Mouse (Mus musculus) heart, embryonic 15.5 days (tissue): Measurements from ENCODE around the gene Olfr1493-ps1. TPM values are rescaled to one million over a fixed set of nuclear protein-coding genes. Genes with fewer than 3 reads are reported as not detected.

ENCODE experiments used
- ATAC-seq: fragments of 200-750 bp; cut with Nextera tagmentation; replicated peaks from 2 replicates; pipeline ENCODE4 v1.8.0; 2017; ENCODE audit warnings: low read depth, moderate TSS enrichment; ENCODE audit not compliant: insufficient number of reproducible peaks, insufficient read depth, low FRiP score
- H3K27ac ChIP-seq: fragments of 300-500 bp; sonication (generic); 2 replicates; pipeline ENCODE4 v1.5.1; 2015; ENCODE audit warnings: mild to moderate bottlenecking, inconsistent platforms
- H3K27me3 ChIP-seq: fragments of 300-500 bp; sonication (generic); 2 replicates; pipeline ENCODE4 v1.6.1; 2015; ENCODE audit warnings: inconsistent platforms
- H3K36me3 ChIP-seq: fragments of 300-500 bp; sonication (generic); 2 replicates; pipeline ENCODE4 v1.6.1; 2015; ENCODE audit warnings: mild to moderate bottlenecking, inconsistent platforms
- H3K4me1 ChIP-seq: fragments of 300-500 bp; sonication (generic); replicated peaks from 2 replicates; pipeline ENCODE4 v1.6.1; 2015; ENCODE audit warnings: inconsistent platforms
- H3K4me2 ChIP-seq: fragments of 300-500 bp; sonication (generic); 2 replicates; pipeline ENCODE4 v1.6.1; 2015; ENCODE audit warnings: inconsistent platforms, mild to moderate bottlenecking, moderate library complexity
- H3K4me3 ChIP-seq: fragments of 300-500 bp; sonication (generic); 2 replicates; pipeline ENCODE4 v1.5.1; 2015; ENCODE audit warnings: mild to moderate bottlenecking, inconsistent platforms
- H3K9ac ChIP-seq: fragments of 300-500 bp; sonication (generic); 2 replicates; pipeline ENCODE4 v1.6.1; 2015; ENCODE audit warnings: mild to moderate bottlenecking, inconsistent platforms
- H3K9me3 ChIP-seq: fragments of 300-500 bp; sonication (generic); replicated peaks from 2 replicates; pipeline ENCODE4 v1.6.1; 2016; ENCODE audit warnings: inconsistent platforms
- WGBS: fragments of 180-500 bp; shearing (Covaris S2); methylation state at CpG from one replicate; pipeline ENCODE4 v1.1.7; 2015; ENCODE audit warnings: mixed read lengths; 5-methylcytosine and 5-hydroxymethylcytosine counted together
- polyA plus RNA-seq: library from polyadenylated mRNA; unstranded; fragments of >200 nt; fragmentation: Nextera tagmentation; extraction: Ambion mirVana; gene quantifications from 2 replicates; pipeline ENCODE4 v1.2.1, GENCODE M21; 2015

Gene Olfr1493-ps1
- not detected in 2 replicates for polyA plus RNA-seq

DNA sequence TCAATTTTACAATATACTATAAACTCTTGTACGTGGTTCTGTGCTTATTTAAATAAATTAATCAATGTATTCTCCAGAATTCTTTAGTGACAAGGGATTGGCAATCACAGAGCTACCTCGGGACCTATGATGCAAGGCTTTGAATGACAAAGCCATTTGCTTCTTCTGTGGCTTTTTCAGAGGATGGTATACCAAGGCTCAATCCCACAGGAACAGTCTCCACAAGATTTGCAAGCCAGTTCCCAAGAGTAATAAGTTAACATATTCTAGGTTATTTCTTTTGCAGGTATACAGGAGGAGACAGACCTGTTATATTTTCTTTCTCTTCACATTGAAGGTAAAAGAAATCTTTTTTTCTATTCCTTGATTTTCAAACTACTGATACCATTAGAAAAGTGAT is at the start of gene Olfr1493-ps1:
Olfr1493-ps1 (plus strand) TSS at position 301 of the 400 bp plus-strand sequence.
- 47% methylated on average over 2 of the region's 2 CpGs for WGBS
- ATAC-seq = no peak
- no peaks in the 10 kb centered on the region for H3K36me3 ChIP-seq

DNA sequence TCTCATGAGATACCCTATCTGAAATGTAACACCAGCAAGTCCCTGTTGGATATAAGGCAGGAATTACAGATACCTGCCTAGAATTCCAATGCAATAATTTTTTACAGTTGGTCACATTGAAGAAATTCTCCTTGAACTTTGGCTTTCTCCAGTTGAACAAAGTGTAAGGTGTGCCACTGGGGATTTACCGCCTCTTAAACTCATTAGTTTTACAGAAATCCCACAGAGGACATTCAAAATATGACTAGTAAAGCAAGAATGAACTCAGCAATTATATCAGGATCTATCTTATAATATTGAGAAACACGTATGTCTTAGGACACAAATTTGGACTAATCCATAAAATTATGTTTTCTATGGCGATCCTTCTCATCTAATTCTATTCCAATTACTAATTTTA is 26.1 kb upstream of the Olfr1493-ps1 start, which contains the start of gene Olfr1491:
Olfr1491 (plus strand) TSS at position 301 of the 400 bp plus-strand sequence.
- H3K36me3 ChIP-seq = no peaks in the 10 kb centered on the region
- H3K4me1 ChIP-seq = no peaks in the 10 kb centered on the region
- no peak within 1 kb of the TSS for H3K4me2 ChIP-seq
- no peaks in the 10 kb centered on the region for H3K27me3 ChIP-seq
- H3K9me3 ChIP-seq = no peaks in the 10 kb centered on the region
- H3K4me3 ChIP-seq = no peak within 1 kb of the TSS
- H3K9ac ChIP-seq = no peak within 1 kb of the TSS
- WGBS = 53% methylated on average over 3 of the region's 3 CpGs
- no peak for ATAC-seq
- H3K27ac ChIP-seq = no peak within 1 kb of the TSS

More for the DNA sequence above, at the start of gene Olfr1493-ps1:
- no peak within 1 kb of the TSS for H3K4me2 ChIP-seq
- no peak within 1 kb of the TSS for H3K27ac ChIP-seq
- no peaks in the 10 kb centered on the region; the same call in 1 of the 2 replicates for H3K9me3 ChIP-seq
- H3K27me3 ChIP-seq = no peaks in the 10 kb centered on the region
- no peak within 1 kb of the TSS for H3K9ac ChIP-seq
- H3K4me1 ChIP-seq = no peaks in the 10 kb centered on the region
- no peak within 1 kb of the TSS for H3K4me3 ChIP-seq

DNA sequence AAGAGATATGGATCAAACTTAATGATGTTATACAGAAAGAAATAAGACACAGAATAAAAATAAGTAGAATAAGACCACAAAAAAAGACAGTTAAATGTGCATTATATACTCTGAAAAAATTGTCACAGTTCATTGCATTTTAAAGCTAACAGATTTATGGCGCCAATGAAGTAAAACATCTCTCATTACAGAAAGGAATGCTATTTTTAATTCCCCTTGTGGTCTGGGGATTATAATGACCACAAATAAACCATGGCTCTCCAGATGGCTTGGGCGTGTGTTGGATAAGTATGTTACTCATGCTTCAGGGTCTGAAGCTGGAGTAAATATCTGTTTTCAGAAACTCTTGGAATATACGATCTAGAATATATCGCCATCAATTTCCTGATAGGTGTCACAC is 16.4 kb downstream of the Olfr1493-ps1 start, which contains the start of gene Olfr1494:
Olfr1494 (plus strand) TSS at position 301 of the 400 bp plus-strand sequence.
- ATAC-seq = no peak
- Histone ChIP-seq H3K9ac (no peak within 1 kb of the TSS), H3K27me3 (no peaks in the 10 kb centered on the region), H3K4me1 (no peaks in the 10 kb centered on the region), H3K36me3 (no peaks in the 10 kb centered on the region), H3K27ac (no peak within 1 kb of the TSS), H3K4me3 (no peak within 1 kb of the TSS), H3K4me2 (no peak within 1 kb of the TSS), H3K9me3 (no peaks in the 10 kb centered on the region)
- 82% methylated on average over 4 of the region's 4 CpGs for WGBS

DNA sequence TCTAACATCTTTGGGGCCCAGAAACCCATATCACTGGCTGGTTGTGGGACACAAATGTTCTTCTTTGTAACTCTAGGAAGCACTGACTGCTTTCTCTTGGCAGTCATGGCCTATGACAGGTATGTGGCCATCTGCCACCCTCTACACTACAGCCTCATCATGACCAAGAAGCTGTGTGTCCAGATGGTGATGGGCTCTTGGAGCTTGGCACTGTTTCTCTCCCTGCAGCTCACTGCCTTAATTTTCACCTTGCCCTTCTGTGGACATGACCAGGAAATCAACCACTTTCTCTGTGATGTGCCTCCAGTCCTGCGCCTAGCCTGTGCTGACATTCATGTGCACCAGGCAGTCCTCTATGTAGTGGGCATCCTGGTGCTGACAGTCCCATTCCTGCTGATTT is 26.3 kb downstream of the Olfr1493-ps1 start:
- H3K27me3 ChIP-seq = no peaks in the 10 kb centered on the region

DNA sequence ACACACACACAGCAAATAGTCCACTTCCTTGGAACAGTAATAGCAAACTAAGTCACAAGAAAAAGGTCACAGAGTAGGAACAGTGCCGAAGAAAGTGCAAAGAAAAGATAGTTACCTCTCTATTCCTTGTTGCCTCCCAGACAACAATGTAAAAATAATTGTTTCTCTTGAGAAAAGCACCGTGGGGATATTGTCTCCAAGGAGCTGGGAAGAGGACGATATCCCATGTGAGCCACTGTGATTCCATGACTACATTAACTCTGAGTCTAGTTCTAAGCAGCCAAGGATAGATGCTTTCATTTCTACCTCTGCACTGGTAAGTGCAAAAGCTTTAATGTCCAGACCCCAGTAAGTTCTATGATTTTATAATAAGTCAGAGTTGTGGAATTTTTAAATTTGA is 41.2 kb downstream of the Olfr1493-ps1 start, which contains the start of gene Olfr1495:
Olfr1495 (plus strand) TSS at position 301 of the 400 bp plus-strand sequence.
- ATAC-seq = no peak
- WGBS = 65% methylated on average over 3 of the region's 3 CpGs

More for the DNA sequence above, 26.3 kb downstream of the Olfr1493-ps1 start:
- Histone ChIP-seq H3K9me3 (no peaks in the 10 kb centered on the region), H3K27ac (no peak overlapping the region), H3K9ac (no peak overlapping the region), H3K4me2 (no peak overlapping the region), H3K4me1 (no peaks in the 10 kb centered on the region), H3K36me3 (no peaks in the 10 kb centered on the region), H3K4me3 (no peak overlapping the region)
- WGBS = 65% methylated on average over 1 of the region's 1 CpGs
- ATAC-seq = no peak

DNA sequence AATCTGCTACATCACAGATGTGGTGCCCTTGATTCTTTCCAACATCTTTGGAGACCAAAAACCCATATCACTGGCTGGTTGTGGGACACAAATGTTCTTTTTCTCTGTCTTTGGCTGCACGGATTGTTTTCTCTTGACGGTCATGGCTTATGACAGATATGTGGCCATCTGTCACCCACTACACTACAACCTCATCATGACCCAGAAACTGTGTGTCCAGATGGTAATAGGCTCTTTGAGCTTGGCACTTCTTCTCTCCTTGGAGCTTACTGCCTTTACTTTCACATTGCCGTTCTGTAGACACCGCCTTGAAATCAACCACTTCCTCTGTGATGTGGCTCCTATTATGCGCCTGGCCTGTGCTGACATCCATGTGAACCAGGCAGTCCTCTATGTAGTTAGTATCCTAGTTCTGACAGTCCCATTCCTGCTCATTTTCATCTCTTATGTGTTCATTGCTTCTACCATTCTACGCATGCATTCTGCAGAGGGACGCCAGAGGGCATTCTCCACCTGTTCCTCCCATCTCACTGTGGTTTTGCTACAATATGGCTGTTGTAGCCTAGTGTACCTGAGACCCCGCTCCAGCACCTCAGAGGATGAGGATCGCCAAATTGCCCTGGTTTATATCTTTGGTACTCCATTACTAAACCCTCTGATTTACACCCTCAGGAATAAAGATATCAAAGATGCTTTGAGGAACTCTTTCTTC is 45.6 kb downstream of the Olfr1493-ps1 start:
- Histone ChIP-seq H3K4me1 (no peaks in the 10 kb centered on the region), H3K4me2 (no peak overlapping the region), H3K27ac (no peak overlapping the region), H3K27me3 (no peaks in the 10 kb centered on the region), H3K4me3 (no peak overlapping the region), H3K9ac (no peak overlapping the region), H3K9me3 (0 out of 2 replicates have a peak, but pooled peaks cover 5% of the 10 kb centered on the region), H3K36me3 (no peaks in the 10 kb centered on the region)
- WGBS = 82% methylated on average over 9 of the region's 9 CpGs
- ATAC-seq = no peak

More for the DNA sequence above, 41.2 kb downstream of the Olfr1493-ps1 start, which contains the start of gene Olfr1495:
- Histone ChIP-seq H3K4me2 (no peak within 1 kb of the TSS), H3K9ac (no peak within 1 kb of the TSS), H3K4me1 (no peaks in the 10 kb centered on the region), H3K4me3 (no peak within 1 kb of the TSS), H3K27ac (no peak within 1 kb of the TSS), H3K36me3 (no peaks in the 10 kb centered on the region), H3K27me3 (no peaks in the 10 kb centered on the region), H3K9me3 (0 out of 2 replicates have a peak, but pooled peaks cover 5% of the 10 kb centered on the region)

DNA sequence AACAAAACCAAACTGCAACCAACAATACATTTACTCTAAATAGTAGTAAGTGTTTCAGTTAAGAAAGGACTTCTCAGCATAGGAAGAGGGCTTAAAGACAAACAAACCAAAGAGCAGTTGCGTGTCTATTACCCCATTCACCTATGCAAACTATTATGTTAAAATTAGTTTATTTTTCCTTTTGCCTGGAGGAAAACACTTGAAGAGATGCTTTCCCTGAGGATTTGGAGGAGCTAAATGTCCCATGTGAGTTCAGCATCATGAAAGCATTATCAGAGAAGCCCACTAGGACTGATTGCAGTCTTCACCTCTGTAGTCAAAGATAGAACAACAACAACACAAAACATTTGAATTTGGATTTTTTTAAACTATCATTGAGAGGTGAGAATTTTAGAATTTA is 54.5 kb downstream of the Olfr1493-ps1 start, which contains the start of gene Olfr1496:
Olfr1496 (plus strand) TSS at position 301 of the 400 bp plus-strand sequence.
- H3K4me3 ChIP-seq = no peak within 1 kb of the TSS
- H3K36me3 ChIP-seq = no peaks in the 10 kb centered on the region
- no peak within 1 kb of the TSS for H3K4me2 ChIP-seq
- WGBS = 76% methylated on average over 1 of the region's 1 CpGs
- no peak within 1 kb of the TSS for H3K9ac ChIP-seq
- no peak for ATAC-seq
- no peaks in the 10 kb centered on the region for H3K27me3 ChIP-seq
- H3K4me1 ChIP-seq = no peaks in the 10 kb centered on the region
- no peaks in the 10 kb centered on the region for H3K9me3 ChIP-seq
- no peak within 1 kb of the TSS for H3K27ac ChIP-seq

Other genes with a start within 250 kb of the Olfr1493-ps1 start
- not detected in 2 replicates for gene Olfr1475, start 243.1 kb upstream of the Olfr1493-ps1 start, polyA plus RNA-seq
- gene Olfr1477, start 222.7 kb upstream of the Olfr1493-ps1 start, polyA plus RNA-seq = not detected in 2 replicates
- gene Olfr1480, start 195.4 kb upstream of the Olfr1493-ps1 start, polyA plus RNA-seq = not detected in 2 replicates
- not detected in 2 replicates for gene Olfr1484, start 139.8 kb upstream of the Olfr1493-ps1 start, polyA plus RNA-seq
- gene Olfr1487, start 105.9 kb upstream of the Olfr1493-ps1 start, polyA plus RNA-seq = not detected in 2 replicates
- gene Olfr1489, start 91.7 kb upstream of the Olfr1493-ps1 start, polyA plus RNA-seq = not detected in 2 replicates
- not detected in 2 replicates for gene Olfr1490, start 72.2 kb upstream of the Olfr1493-ps1 start, polyA plus RNA-seq
- not detected in 2 replicates for gene Olfr1491, start 26.0 kb upstream of the Olfr1493-ps1 start, polyA plus RNA-seq
- gene Olfr1494, start 16.4 kb downstream of the Olfr1493-ps1 start, polyA plus RNA-seq = not detected in 2 replicates
- not detected in 2 replicates for gene Olfr1495, start 41.3 kb downstream of the Olfr1493-ps1 start, polyA plus RNA-seq
- not detected in 2 replicates for gene Olfr1496, start 54.6 kb downstream of the Olfr1493-ps1 start, polyA plus RNA-seq
- gene Olfr1497, start 74.9 kb downstream of the Olfr1493-ps1 start, polyA plus RNA-seq = not detected in 2 replicates
- gene Olfr1499, start 96.2 kb downstream of the Olfr1493-ps1 start, polyA plus RNA-seq = not detected in 2 replicates
- gene Olfr1500, start 107.2 kb downstream of the Olfr1493-ps1 start, polyA plus RNA-seq = not detected in 2 replicates
- not detected in 2 replicates for gene Olfr1501, start 127.4 kb downstream of the Olfr1493-ps1 start, polyA plus RNA-seq
- not detected in 2 replicates for gene Olfr1502, start 138.5 kb downstream of the Olfr1493-ps1 start, polyA plus RNA-seq
- not detected in 2 replicates for gene Olfr1504, start 174.7 kb downstream of the Olfr1493-ps1 start, polyA plus RNA-seq
- not detected in 2 replicates for gene Olfr1505, start 190.3 kb downstream of the Olfr1493-ps1 start, polyA plus RNA-seq